Mouse (Mus musculus) MN1 (cell line): ENCODE data around the gene Slco4c1.

Source experiments
- DNase-seq: peaks from one replicate; pipeline ENCODE4 v3.0.0-alpha.2; 2016; ENCODE audit warnings: low spot score

Slco4c1 gene

DNA sequence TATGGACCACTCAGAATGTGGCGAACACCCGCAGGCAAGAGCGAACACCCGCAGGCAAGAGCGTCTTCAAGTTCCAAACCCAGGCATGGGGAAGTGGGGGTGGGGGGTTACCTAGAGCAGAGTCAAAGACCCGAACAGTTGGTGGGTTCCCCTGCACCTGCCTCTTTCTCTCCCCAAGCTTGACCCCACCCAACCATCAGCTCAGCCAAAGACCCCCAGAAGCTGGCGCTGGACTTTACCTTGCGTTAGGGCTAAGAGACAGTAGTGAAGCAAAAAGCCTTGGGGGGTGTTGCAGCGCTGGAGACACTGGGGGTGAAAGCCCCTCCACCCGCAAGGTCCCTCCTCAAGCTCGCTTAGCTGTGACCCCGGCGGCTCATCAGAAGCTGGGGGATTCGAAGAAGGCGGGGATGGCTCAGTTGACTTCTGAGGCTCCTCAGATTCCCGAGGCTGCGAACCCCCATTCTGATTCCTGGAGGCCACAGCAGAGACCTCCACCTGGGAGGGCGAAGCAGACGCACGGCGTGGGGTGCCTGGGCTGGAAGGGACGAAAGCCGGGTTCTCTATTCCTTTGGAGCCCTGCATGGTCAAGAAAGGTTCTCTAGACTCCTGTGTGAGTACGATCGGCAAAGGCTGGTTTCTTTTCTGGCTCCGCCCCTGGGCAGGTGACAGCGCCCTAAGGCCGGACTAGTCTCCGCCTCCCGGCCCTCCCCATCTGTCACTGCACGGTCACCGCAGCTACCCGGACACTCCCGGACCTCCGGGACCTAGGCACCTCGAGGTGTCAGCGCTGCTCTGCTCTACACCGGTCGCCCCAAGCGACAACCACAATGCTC is at the start of gene Slco4c1:
Slco4c1 (minus strand) TSS at position 644 of the 833 bp plus-strand sequence.
- DNase-seq, result no peak

DNA sequence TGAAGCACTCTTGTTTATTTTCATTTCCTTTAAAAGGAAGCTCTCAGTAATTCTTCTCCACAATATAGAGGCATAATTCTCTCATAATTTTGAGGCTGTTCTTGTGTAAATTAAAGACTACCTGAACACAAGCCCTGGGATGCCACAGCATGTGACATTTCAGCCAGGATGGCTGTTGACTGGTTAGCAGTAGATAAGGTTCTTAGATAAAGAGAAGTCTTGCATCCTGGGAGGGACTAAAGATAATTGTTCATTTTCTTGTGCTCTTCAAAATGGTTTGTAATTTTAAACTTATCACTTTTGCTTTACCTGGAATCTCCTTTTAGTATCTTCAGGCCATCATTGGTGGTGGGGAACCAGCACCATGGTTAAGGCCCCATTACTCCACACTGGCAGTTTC is 45.4 kb upstream of the Slco4c1 start:
- DNase-seq, result no peak

DNA sequence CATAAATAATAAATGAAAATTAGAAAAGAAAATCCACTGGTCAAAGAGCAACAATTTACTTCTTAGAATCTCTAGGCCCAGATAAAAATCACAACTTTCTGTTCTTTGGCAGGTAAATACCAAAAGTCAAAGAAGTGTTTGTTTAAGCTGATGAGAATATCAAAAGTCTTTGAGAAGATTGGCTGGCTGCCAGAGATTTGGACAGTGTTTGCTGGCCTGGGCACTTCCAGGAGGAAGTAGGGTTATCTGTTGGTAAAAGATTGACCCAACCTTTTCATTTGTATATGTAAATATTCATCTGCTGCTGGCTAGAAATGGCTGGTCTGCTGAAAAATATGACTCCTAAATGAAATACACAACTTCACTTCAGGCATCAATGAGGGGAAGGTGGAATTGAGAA is 11.8 kb upstream of the Slco4c1 start:
- no peak for DNase-seq

DNA sequence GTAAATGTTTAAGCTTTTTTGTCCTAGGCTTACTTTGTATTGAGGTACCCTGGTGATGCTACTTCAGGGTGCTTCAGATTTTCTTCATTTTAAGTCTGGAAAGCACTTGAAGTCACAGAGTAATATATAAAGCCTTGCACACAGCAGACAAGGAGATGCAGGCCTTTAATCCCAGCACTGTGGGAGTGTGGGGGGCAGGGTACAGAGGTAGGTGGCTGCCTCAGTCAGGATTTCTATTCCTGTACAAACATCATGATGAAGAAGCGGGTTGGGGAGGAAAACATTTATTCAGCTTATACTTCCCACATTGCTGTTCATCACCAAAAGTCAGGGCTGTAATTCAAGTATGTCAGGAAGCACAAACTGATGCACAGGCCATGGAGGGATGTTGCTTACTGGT is 6.6 kb upstream of the Slco4c1 start:
- DNase-seq, result no peak

DNA sequence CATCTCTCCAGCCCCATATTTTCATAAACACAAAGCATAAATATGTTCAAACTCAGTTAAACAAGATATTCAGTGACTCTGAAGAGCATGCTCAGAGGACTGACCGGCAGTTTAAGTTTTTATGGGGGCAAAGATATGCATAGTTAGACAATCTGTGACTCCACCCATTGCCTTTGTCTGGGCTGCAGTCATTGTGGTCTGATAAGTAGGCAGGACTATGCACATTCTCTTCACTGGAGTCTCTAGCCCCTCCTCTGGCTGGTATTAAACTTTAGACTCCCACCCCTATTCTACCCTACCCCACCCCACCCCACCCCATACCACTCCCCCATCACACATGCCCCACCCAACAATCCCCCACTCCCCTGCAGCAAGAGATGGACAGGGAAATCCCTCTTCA is 4.1 kb upstream of the Slco4c1 start:
- no peak for DNase-seq

DNA sequence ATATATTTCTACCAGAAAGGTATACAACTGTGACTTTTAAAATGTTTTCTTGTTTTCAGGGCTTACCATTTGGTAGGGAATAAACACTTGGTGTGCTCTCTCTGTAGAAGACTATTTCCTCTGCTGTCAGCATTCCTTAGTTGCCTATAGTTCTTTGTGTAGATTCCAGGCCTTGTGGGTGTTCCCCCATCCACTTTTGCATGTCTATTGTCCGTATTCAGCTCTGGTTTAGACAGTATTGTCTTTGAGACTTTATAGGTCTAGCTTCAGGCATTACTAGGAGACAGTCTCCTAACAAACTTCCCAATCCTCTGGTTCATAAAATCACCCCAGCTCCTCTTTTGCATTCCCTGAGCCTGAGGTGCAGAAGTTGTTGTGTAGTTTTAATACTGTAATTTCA is 2.7 kb upstream of the Slco4c1 start:
- no peak for DNase-seq

DNA sequence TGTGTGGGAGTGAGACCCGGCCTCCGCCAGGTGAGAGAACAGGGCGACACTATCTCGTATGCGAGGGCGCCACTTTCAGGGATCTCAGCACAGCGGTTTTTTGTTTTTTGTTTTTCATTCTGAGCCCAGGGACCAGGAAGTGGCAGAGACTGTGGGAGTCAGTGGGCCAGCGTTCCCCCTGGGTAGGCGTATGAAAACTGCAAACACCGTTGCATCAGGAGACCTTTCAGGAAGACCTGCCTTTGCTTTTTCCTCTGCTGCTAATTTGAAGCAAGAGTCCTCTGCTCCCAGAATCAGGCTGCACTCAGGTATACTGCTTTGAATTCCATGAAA is 356 bp upstream of the Slco4c1 start:
- DNase-seq, result no peak

DNA sequence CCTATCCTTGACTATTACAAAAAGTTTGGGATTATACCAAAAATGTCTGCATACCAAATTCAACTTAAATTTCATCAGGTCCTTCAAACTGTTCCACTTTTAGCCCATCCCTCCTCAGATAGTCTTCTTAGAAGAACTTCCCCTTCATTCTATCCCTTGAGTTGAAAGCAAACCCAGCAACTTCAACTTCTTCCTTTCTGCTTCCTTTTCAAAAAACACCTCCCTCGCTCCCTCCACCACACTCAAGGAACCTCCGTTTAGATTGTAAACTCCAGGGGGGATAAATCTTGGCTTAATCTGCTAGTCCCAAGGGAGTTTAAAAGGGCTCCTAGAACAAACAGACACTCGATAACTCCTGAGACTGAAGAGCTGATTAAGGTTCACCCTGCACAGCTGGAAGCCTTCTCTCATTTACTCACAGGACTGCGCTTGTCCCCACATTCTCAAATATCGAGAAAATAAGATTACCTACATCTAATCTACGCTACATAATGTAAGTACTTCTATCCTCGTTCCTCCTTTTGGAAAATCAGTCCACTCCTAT is 1.1 kb downstream of the Slco4c1 start:
- no peak for DNase-seq

DNA sequence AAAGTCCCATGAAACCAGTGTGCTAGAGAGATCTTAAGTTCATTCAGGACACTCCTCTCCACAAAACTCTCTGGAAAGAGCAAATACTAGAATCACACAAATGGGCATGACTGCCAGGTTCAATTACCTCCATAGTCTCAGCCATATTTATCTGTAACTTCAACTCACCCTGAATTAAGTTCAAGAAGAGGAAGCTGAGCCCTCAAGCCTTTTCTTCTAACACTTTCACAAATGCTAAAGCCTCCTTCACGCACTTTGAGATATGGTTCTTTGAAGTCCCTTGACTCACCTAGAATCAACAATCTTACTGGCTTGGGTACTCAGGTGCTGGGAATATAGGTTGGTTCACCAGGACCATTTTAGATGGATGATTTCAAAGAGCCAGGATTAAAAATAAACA is 3.2 kb downstream of the Slco4c1 start:
- DNase-seq, result no peak

DNA sequence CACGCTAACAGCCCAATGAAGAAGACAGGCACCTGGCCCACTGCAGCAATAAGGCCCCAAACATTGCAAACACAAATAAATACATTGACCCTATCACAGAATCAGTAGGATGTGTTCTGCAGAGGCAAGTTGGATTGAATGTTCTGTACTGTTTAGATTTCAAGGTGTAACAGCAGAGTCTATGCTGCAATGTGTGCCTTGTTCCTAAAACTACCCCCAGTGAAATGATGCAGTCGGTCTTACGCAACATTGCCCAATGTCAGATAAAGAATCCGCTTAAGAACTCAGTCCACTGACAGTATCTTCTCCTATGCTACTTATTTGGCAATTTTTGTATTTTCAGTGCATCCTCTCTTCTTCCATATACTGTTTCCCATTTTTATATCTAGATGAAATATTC is 6.0 kb downstream of the Slco4c1 start:
- no peak for DNase-seq

DNA sequence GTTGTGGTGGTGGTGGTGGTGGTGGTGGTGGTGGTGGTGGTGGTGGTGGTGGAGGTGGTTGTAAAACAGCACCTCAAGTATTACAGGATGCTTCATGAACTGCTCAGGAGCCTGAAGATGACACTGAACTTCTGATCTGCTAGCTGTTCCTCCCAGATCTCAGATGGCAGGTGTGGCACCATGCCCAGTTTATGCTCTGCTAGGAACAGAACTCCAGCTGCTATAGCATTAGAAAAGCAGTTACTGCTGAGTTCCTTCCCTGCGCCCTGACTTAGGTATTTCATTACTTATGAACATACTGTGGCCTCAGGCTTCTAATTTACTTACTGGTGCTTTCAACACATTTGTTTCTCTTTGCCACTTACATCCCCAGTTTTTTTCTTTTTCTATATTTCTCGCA is 7.9 kb downstream of the Slco4c1 start:
- no peak for DNase-seq

DNA sequence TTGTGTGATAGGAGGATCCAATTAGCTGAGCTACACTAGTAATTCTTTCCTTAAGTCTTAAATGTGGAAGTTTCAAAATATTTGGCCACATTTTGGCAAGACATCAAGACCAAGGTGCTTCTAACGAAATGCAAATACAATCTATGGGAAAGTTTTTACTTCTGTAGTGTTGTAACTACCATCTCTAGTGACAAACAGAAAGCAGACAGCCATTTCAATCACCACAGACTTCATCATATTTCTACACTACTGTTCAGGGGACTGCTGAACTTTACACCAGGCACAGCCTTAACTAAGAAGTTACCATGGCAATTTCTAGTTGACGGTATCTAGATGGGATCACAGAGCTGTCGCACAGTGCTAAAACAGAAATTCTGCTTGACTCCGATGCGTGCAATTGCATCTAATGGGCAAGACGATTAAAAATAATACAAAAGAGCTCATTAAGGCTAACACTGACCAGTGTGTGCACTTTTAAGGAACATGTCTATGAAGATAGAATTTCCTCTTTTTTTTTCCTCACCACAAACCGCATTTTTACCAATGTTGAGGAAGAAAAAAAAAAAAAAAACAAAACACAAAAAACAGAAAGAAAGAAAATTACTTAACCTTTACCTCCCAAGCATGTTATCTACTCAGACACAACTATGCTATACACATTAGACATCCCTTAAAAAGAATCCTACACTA is 11.8 kb downstream of the Slco4c1 start:
- DNase-seq, result no peak

DNA sequence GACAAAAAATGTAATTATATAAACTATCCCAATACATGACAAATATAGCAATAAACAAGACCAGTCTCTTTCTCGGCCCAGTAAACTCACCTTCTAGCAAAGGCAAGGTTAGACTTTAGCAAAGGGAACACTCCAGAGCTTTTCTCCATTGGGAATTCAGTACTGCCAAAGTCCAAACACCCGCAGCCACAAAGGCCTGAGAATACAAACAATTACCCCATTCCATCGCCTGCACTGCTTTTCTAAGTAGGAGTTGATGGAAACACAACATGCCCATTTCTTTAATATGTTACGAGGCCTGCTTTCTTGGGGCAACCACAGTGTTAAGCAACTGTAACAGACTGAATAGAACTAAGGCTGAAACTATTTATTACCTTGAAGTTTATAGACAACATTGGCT is 18.4 kb downstream of the Slco4c1 start:
- DNase-seq, result no peak

DNA sequence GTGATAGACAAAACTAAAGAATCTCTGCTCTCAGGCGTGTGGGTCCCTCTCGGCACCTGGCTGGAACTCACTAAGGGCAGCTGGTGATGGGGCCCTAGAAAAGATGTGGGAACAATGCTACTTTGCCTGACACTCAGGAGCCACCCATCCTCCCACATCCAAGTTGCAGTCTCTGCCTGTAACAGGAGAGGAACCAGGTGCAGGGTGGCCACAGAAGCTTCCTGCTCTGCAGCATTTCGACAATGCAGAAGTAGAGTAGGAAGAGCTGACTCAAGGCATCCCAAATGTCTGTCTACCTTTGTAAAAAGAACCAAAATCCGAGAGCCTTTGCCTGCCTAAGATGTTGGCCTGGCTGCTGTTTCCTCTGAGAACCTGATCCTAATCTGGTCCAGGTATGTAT is 22.9 kb downstream of the Slco4c1 start:
- no peak for DNase-seq

DNA sequence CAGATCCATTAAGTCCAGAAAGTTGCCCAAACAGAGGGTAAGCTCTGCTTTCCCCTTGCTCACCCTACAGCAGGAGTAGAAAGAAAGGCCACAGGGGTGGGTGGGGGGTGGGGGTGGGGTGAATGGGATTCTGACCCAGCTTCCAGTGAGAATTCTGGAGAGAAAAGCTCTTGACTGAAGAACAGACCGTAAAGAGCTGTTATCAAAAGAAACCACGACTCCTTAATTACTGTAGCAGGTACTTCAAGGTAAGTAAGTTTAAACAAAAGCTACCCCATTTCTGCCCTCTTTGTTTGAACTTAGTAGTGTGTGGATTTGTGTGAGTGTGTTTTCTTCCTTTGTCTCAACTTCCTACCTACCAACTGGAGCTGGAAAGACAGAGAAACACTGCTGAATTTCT is 23.4 kb downstream of the Slco4c1 start:
- no peak for DNase-seq

DNA sequence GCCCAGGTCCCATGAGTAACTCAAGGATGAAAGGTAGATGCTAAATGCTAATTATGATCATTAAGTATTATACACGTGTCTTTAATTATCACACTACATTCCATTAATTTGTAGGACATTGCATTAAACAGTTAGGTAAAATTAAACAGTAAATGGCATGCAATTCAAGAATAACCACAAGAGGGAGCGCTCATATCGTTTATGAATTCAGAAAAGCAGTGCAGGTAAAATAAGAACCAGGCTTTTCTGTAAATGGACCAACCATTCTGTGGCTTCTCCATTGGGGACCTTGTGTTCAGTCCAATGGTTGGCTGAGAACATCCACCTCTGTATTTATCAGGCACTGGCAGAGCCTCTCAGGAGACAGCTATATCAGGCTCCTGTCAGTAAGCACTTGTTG is 25.2 kb downstream of the Slco4c1 start:
- DNase-seq, result peak; percentile 30

DNA sequence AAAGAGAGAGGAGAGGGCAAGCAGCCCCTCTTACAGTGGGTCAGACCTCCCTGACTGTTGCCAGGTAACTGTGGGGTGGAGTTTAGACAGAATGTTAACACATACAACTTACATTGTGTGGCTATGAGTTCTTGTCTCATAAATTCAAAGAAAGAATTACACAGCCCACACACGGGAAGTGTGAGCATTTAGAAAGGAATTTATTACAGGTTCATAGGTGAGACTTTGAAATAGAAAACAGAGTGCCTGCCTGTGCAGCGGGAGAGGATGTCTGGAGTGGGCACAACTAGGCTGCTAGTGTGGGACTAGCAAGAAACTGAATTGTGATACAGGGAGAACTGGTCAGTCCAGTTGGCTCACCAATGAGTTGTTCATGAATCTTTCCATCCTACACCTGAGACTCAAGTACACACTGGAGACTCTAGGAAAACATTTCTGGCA is 66.7 kb downstream of the Slco4c1 start:
- DNase-seq, result no peak

DNA sequence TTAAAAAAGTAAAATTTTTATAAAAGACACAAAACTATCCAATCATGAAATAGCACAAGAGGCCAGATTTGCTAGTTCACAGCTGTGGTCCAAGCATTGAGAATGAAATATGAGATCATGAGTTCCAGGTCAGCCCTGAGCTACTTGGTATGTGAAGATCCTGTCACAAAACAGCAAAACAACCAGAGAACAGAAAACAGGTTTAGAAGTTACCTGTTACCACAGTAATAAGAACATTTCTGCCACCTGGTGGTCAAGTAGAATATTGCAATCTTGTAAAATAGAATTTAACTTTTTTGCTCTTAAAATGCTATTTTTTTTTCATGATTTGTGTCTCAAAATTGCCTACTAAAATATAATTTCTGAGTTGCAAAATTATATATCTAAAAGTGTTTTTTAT is 70.4 kb downstream of the Slco4c1 start:
- DNase-seq, result peak; percentile 25

DNA sequence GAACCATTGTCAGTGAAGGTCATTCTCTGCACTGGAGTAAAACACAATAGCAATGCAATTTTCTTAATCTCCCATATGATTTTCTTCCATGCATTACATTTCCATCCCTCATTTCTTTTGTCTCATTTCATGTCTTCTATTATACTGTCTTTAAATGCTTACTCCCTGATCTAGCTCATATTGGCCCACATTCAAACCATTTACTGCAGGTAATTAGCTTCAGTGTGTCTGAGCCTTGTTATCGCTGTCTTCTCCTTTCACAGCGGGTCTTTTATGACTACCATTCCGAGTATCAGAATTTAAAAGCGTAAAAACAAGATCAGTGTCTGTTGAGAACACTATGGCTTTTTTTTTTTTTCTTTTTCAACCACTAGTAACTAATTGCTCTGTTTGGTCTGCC is 77.3 kb downstream of the Slco4c1 start:
- DNase-seq, result no peak

DNA sequence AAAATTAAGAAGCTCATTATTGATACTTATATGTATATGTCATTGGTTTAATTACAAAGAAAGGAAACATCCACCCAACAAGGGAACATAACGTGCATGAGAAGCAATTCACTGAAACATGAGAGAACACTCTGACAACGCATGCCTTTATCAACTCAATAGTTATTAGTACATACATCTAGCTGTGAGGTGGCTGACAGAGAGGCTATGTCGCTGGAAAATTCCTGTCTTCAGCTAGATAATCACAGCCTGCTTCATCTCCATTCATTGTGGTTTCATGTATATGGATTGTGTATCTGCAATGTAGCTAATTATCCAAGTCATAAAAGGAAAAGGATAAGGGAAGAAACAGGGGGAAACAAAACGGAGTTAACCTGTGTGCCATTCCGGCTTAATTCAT is 77.7 kb downstream of the Slco4c1 start:
- DNase-seq, result no peak

DNA sequence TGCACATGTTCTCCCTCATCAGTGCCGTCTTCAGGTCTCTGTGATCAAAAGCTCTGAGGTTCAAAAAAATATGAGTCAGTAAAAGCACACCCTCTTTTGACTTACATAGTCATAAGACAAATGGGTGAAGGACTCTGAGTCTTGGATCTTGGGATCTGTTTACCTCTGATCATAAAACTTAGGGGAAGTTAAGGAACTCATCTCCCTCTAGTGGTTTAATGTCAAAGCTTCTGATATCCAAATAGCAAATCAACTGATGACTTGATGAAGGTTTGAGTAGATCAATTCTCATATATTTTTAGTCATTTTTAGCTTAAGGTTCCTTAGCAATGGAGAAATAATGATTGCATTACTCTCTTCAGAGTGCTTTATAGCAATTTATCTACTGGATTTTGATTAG is 82.7 kb downstream of the Slco4c1 start:
- DNase-seq, result no peak

DNA sequence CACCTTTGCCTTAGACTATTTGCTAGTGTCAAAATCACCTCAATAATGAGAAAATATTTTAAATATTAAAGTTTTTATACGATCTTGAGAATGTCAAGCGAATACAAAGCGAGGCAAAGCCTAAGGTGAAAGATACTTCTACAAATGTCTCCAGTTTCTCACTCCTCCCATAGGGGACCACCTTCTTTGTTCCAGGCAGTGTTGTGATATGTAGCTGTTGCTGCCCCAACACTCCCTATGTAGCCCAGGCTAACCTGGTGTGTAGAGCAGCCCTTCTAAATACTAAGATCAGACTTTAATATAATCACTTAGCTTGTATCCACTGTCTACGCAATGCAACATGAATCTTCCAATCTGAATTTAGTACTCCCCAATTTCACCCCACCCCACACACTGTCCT is 97.8 kb downstream of the Slco4c1 start:
- no peak for DNase-seq

DNA sequence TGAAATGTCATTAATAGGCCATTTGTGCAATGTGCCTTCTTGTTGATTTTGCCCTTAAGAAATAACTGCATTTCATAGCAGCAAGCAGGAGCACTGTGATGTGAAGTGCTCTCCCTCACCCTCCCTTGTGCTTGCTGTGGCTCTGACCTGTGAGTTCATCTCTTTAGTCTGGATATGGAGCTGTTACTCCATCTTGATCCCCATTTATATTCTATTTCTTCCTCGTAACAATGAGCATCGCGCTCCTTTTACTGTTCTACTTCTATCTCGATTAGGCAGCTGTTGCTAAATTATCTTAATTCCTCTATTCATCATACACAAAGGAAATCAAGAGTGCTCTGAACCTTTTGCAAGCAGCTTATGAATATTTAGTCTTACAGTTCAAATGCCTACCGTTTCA is 98.3 kb downstream of the Slco4c1 start:
- DNase-seq, result no peak

DNA sequence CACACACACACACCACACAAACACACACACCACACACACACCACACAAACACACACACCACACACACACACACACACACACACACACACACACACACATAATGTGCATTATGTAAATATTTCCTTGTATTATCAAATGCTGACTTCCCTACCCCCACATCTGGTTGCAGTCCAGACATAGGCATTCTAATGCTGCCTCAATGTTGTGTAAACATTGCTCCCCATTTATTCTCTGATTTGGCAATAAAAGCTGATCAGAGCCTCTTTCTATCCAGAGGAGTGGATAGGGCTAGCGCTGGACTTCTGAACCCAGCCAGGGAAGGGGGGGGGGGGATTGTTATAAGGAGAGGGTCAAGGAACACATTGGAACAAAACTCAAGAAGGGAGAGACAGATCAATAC is 101.7 kb downstream of the Slco4c1 start:
- no peak for DNase-seq
